Mouse (Mus musculus) embryonic fibroblast, embryonic 13.5 days (primary cell): ENCODE measurements at regions not wholly inside any gene's neighbourhood (a gene's known extent, or its start where the extent isn't known, plus 50 kb on each side); places are given as distances from the start of the nearest gene placed in this dataset.

Source experiments
- H3K27ac ChIP-seq: 2 replicates; pipeline ENCODE4 v1.5.1; 2012; ENCODE audit warnings: low read length, control low read depth, inconsistent platforms; ENCODE audit not compliant: insufficient read depth
- H3K4me1 ChIP-seq: 2 replicates; pipeline ENCODE4 v1.6.1; 2011; ENCODE audit warnings: low read length; ENCODE audit not compliant: control insufficient read depth, insufficient read depth
- H3K4me3 ChIP-seq: 2 replicates; pipeline ENCODE4 v1.5.1; 2011; ENCODE audit warnings: mild to moderate bottlenecking, control low read depth, low read length; ENCODE audit not compliant: insufficient read depth
- CTCF ChIP-seq: IDR thresholded peaks from 2 replicates; pipeline ENCODE4 v1.5.1; 2011; ENCODE audit warnings: mild to moderate bottlenecking, control low read depth, low read length, moderate library complexity, borderline replicate concordance; ENCODE audit not compliant: insufficient read depth
- POLR2A ChIP-seq: IDR thresholded peaks from 2 replicates; pipeline ENCODE4 v1.6.1; 2011; ENCODE audit warnings: low read depth, mild to moderate bottlenecking, control low read depth, low read length, moderate library complexity

- TF ChIP-seq CTCF (no peak), POLR2A (no peak)
- no peak overlapping the region for H3K27ac ChIP-seq
- no peak overlapping the region for H3K4me3 ChIP-seq
- H3K4me1 ChIP-seq = no peaks in the 10 kb centered on the region
Measured at GRCm38 (mm10) chr13:6341102-6341737, 206.7 kb upstream of the Pitrm1 start.

GRCm38 (mm10) chr13:6365169-6365568, 182.8 kb upstream of the Pitrm1 start:
- no peak for TF ChIP-seq POLR2A
- Histone ChIP-seq H3K27ac (peak overlapping the region; percentile 20; the same call in 1 of the 2 replicates), H3K4me3 (no peak overlapping the region), H3K4me1 (no peaks in the 10 kb centered on the region)

GRCm38 (mm10) chr13:6367661-6368060, 180.3 kb upstream of the Pitrm1 start:
- TF ChIP-seq POLR2A (no peak), CTCF (no peak)

GRCm38 (mm10) chr13:6374570-6375173, 173.3 kb upstream of the Pitrm1 start:
- Histone ChIP-seq H3K27ac (no peak overlapping the region), H3K4me1 (no peaks in the 10 kb centered on the region), H3K4me3 (no peak overlapping the region)
- TF ChIP-seq POLR2A (no peak), CTCF (no peak)

More at GRCm38 (mm10) chr13:6367661-6368060, 180.3 kb upstream of the Pitrm1 start:
- H3K4me1 ChIP-seq = no peaks in the 10 kb centered on the region
- no peak overlapping the region for H3K4me3 ChIP-seq
- no peak overlapping the region for H3K27ac ChIP-seq

- H3K4me1 ChIP-seq = no peaks in the 10 kb centered on the region
- H3K4me3 ChIP-seq = no peak overlapping the region
- no peak overlapping the region for H3K27ac ChIP-seq
- TF ChIP-seq CTCF = no peak
- no peak for TF ChIP-seq POLR2A
Measured at GRCm38 (mm10) chr13:6377919-6378318, 170.0 kb upstream of the Pitrm1 start.

GRCm38 (mm10) chr13:6395562-6396223, 152.3 kb upstream of the Pitrm1 start:
- Histone ChIP-seq H3K4me1 (no peaks in the 10 kb centered on the region), H3K4me3 (no peak overlapping the region), H3K27ac (no peak overlapping the region)
- TF ChIP-seq CTCF (no peak), POLR2A (no peak)

- TF ChIP-seq POLR2A = no peak
- TF ChIP-seq CTCF = no peak
- Histone ChIP-seq H3K4me1 (no peaks in the 10 kb centered on the region), H3K27ac (no peak overlapping the region), H3K4me3 (no peak overlapping the region)
Measured at GRCm38 (mm10) chr13:6397648-6398047, 150.3 kb upstream of the Pitrm1 start.

GRCm38 (mm10) chr13:6431821-6432220, 116.1 kb upstream of the Pitrm1 start:
- TF ChIP-seq CTCF (no peak), POLR2A (no peak)
- Histone ChIP-seq H3K27ac (no peak overlapping the region), H3K4me3 (no peak overlapping the region), H3K4me1 (0 out of 2 replicates have a peak, but pooled peaks cover 4% of the 10 kb centered on the region)

- Histone ChIP-seq H3K4me3 (no peak overlapping the region), H3K4me1 (no peaks in the 10 kb centered on the region; the same call in 1 of the 2 replicates), H3K27ac (no peak overlapping the region)
- TF ChIP-seq CTCF (no peak), POLR2A (no peak)
Measured at GRCm38 (mm10) chr13:6446976-6447375, 101.0 kb upstream of the Pitrm1 start.

- Histone ChIP-seq H3K27ac (peak overlapping the region; percentile 76; the same call in 1 of the 2 replicates), H3K4me3 (no peak overlapping the region), H3K4me1 (peaks cover 3% of the 10 kb centered on the region; the same call in 1 of the 2 replicates)
- no peak for TF ChIP-seq POLR2A
- no peak for TF ChIP-seq CTCF
Measured at GRCm38 (mm10) chr13:6461363-6461762, 86.6 kb upstream of the Pitrm1 start.
